Mouse (Mus musculus): ENCODE results near the gene AC109138.7.

DNA sequence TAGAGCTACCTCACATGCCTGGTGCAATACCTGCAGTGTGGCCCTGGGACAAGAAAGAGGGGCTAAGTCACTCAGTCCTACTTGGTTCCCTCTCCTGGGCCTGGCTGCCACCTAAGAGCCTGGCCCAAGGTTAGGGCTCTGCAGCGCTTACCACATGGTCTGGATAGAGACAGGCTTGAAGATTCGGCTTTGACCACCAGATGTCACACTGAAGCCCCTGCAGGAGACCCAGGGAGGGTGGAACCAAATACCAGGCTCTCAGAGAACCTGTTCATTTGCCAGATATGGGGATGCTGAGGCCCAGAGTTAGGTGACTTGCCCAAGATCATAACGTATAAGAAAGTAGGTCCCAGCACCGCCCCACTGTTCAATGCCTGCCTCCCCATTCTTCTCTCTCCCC, 51.8 kb downstream of the AC109138.7 start:
- TF ChIP-seq POLR2A (IDR thresholded peaks at IDR 0.05; ENCODE audit: borderline replicate concordance, extremely low read depth, insufficient read depth, insufficient read length, poor library complexity, severe bottlenecking) (no peak), CTCF (IDR thresholded peaks at IDR 0.05; ENCODE audit: borderline replicate concordance, extremely low read depth, insufficient read depth, insufficient read length) (0 out of 2 replicates have a peak, but pooled peaks have one; percentile 6)

Measured in brain, embryonic 14.5 days (tissue).